9 mouse cellular contexts compared by ENCODE assay signal in the genomic region with DNA sequence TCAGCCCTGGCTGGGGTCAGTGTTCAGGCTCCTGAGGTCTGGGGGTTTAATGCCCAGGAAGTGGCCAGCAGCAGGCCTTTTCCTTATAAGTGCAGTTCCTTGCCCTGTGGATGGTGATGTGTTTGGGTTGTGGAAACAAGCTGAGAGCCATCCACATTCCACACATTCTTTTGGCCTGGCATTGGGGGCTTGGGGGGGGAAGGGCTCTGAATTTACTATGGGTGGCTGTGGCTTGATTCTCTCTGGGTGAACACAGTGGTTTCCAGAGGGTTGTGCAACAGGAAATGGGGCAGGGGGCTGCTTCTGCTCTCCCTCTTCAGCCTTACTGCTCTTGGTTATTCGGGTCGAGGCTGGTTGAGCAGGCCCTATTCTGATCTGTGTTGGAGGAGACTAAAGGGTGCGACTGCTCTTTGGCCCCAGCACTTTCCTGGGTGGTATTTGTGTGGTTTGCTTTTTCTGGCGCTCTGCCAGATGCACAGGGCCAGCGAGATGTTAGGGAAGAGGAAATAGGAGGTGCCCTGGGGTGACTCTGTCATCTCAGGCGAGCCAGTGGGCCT. TPM values are rescaled to one million over a fixed set of nuclear protein-coding genes. Genes with fewer than 3 reads are reported as not detected.
A peak's percentile ranks its signal among the peaks of the same experiment; 100 is the strongest.
DNase-seq lines count a peak whose midpoint lies in the region; ATAC-seq lines count a peak whose summit lies in the region.
"Had no signal": no experiment of that assay in that cellular context is flagged by ENCODE, and none has a peak within 500 bp of the region (broad histone marks: within the 10 kb centered on the region; RNA-seq: fewer than 3 reads in every experiment).

No protein-coding gene starts in this region.

- H3K4me2 ChIP-seq in embryonic facial prominence, embryonic 14.5 days (ENCODE audit: low read depth, low read length) = no peak overlapping the region
- H3K4me2 ChIP-seq: hindbrain, embryonic 15.5 days had no signal

- ATAC-seq in embryonic facial prominence, embryonic 14.5 days (ENCODE audit: low read depth) = peak; percentile 35
- peak; percentile 77 for ATAC-seq in megakaryocyte progenitor cell, adult 5-6 weeks (replicated peaks; ENCODE audit: poor library complexity)

- H3K36me3 ChIP-seq in embryonic facial prominence, embryonic 14.5 days (ENCODE audit: control insufficient read depth, insufficient read depth, low read length) = no peaks in the 10 kb centered on the region
- H3K36me3 ChIP-seq: hindbrain, embryonic 15.5 days had no signal

- WGBS in embryonic facial prominence, embryonic 14.5 days = 12% methylated on average over 6 of the region's 6 CpGs

- no peak overlapping the region for H3K9ac ChIP-seq in embryonic facial prominence, embryonic 14.5 days (ENCODE audit: low read depth, low read length)
- H3K9ac ChIP-seq: hindbrain, embryonic 15.5 days had no signal

- no peaks in the 10 kb centered on the region for H3K27me3 ChIP-seq in embryonic facial prominence, embryonic 14.5 days (replicated peaks; ENCODE audit: control insufficient read depth, insufficient read depth, low read length)
- H3K27me3 ChIP-seq: hindbrain, embryonic 15.5 days had no signal

- no peaks in the 10 kb centered on the region for H3K9me3 ChIP-seq in embryonic facial prominence, embryonic 14.5 days (ENCODE audit: control insufficient read depth, low read length)
- H3K9me3 ChIP-seq: hindbrain, embryonic 15.5 days had no signal

- no peak overlapping the region for H3K4me3 ChIP-seq in embryonic facial prominence, embryonic 14.5 days (ENCODE audit: low read depth, low read length)
- H3K4me3 ChIP-seq: hindbrain, embryonic 15.5 days had no signal

- peak; percentile 73 to 80 for DNase-seq in adrenal gland, adult (ENCODE audit: inconsistent age in 2 of 2, low spot score in 1 of 2)
- no peak for DNase-seq in adrenal gland, adult 18-20 months (ENCODE audit: low spot score in 2 of 2)
- DNase-seq in 416B (ENCODE audit: low read depth) = peak; percentile 11
- peak; percentile 71 for DNase-seq in embryonic facial prominence, embryonic 14.5 days (ENCODE audit: low spot score)
- DNase-seq in kidney, postnatal 4 days = peak; percentile 69 to 83
- no peak for DNase-seq in gastrocnemius, postnatal 25 days
- DNase-seq in testis, postnatal 10 days (ENCODE audit: low spot score) = no peak

- peaks cover 36% of the 10 kb centered on the region for H3K4me1 ChIP-seq in embryonic facial prominence, embryonic 14.5 days (ENCODE audit: control insufficient read depth, insufficient read depth, low read length)

- H3K27ac ChIP-seq in embryonic facial prominence, embryonic 14.5 days (replicated peaks; ENCODE audit: low read depth, low read length) = peak overlapping the region; percentile 71
- H3K27ac ChIP-seq: hindbrain, embryonic 15.5 days had no signal

RNA-seq across cellular contexts. Expression of a gene that starts 38.2 kb away (rescaled TPM):
- 10 to 100 TPM; 19.4 to 21.1 TPM for total RNA-seq in adrenal gland, adult 18-20 months (2021)
- 23.1 and 24.0 TPM in 2 replicates for polyA plus RNA-seq in embryonic facial prominence, embryonic 14.5 days (2014; fragmentation: Nextera tagmentation; extraction: Ambion mirVana)
- total RNA-seq in megakaryocyte progenitor cell, adult 5-6 weeks (2015) = 0.24 and 0.27 TPM in 2 replicates
- 0.03 TPM in 1 of 2 replicates, not detected in the other for total RNA-seq in megakaryocyte progenitor cell, adult 5-6 weeks (2017)
- 1 to 10 TPM; 3.2 to 3.4 TPM for total RNA-seq in gastrocnemius, postnatal 25 days (2021)

Comparison
In these comparisons a context has a peak if more than half of its experiments do, and no peak if none do; other contexts are left out.
1. DNase-seq: peak in adrenal gland, adult (2 of 2), 416B (single experiment), embryonic facial prominence, embryonic 14.5 days (single experiment) and kidney, postnatal 4 days (2 of 2); none in adrenal gland, adult 18-20 months (0 of 2), gastrocnemius, postnatal 25 days (single experiment) and testis, postnatal 10 days (single experiment).
2. RNA of a gene that starts 38.2 kb away (total RNA-seq): 19.4 to 21.1 TPM in adrenal gland, adult 18-20 months; 3.2 to 3.4 TPM in gastrocnemius, postnatal 25 days and 0.03 to 0.27 TPM in megakaryocyte progenitor cell, adult 5-6 weeks; every median in the first group is over 4 times any median in the second.